Mouse (Mus musculus) bone marrow, adult 2 months (tissue): Measurements from ENCODE around the gene Usp54.

ENCODE experiments used
- CTCF ChIP-seq: fragments of 200-500 bp; IDR thresholded peaks from 2 replicates; pipeline ENCODE4 v1.5.1; 2011; ENCODE audit warnings: low read length, control low read depth; ENCODE audit not compliant: control insufficient read depth, insufficient read depth
- POLR2A ChIP-seq: fragments of 200-500 bp; IDR thresholded peaks from 2 replicates; pipeline ENCODE4 v1.6.1; 2011; ENCODE audit warnings: low read depth, mild to moderate bottlenecking, control low read depth, low read length, borderline replicate concordance; ENCODE audit not compliant: control insufficient read depth

- TF ChIP-seq CTCF, result no peak
- TF ChIP-seq POLR2A, result no peak
These were observed 79.0 kb downstream of the Usp54 start for GRCm38 (mm10) chr14:20561897-20562296.
